Mouse (Mus musculus): ENCODE measurements around the gene Ndufs6. TPM values are rescaled to one million over a fixed set of nuclear protein-coding genes. Genes with fewer than 3 reads are reported as not detected.

Gene Ndufs6
- 207 and 242 TPM in 2 replicates for total RNA-seq (2014; fragmentation: Nextera tagmentation)
- 98.5 and 102 TPM in 2 replicates for total RNA-seq (2017)

- peak; percentile 86 for ATAC-seq (replicated peaks; ENCODE audit: poor library complexity, severe bottlenecking)
These were observed at the start of gene Ndufs6, which contains the start of gene Mrpl36 for GRCm38 (mm10) chr13:73327827-73328698. Ndufs6 (minus strand) TSS chr13:73328542. Mrpl36 (plus strand) TSS chr13:73328513.

- no peak for ATAC-seq (replicated peaks; ENCODE audit: poor library complexity, severe bottlenecking)
These were observed 49.3 kb upstream of the Ndufs6 start for GRCm38 (mm10) chr13:73377637-73378036.

GRCm38 (mm10) chr13:73374612-73375011 lies 46.3 kb upstream of the Ndufs6 start:
- ATAC-seq (replicated peaks; ENCODE audit: poor library complexity, severe bottlenecking): no peak

GRCm38 (mm10) chr13:73373367-73373766 lies 45.0 kb upstream of the Ndufs6 start:
- no peak for ATAC-seq (replicated peaks; ENCODE audit: poor library complexity, severe bottlenecking)

- ATAC-seq (replicated peaks; ENCODE audit: poor library complexity, severe bottlenecking): no peak
These were observed 28.8 kb upstream of the Ndufs6 start for GRCm38 (mm10) chr13:73357106-73357505.

- ATAC-seq (replicated peaks; ENCODE audit: poor library complexity, severe bottlenecking): no peak
These were observed 24.1 kb upstream of the Ndufs6 start for GRCm38 (mm10) chr13:73352491-73352890.

GRCm38 (mm10) chr13:73351910-73352309 lies 23.6 kb upstream of the Ndufs6 start:
- no peak for ATAC-seq (replicated peaks; ENCODE audit: poor library complexity, severe bottlenecking)

- ATAC-seq (replicated peaks; ENCODE audit: poor library complexity, severe bottlenecking): no peak
These were observed 22.4 kb upstream of the Ndufs6 start for GRCm38 (mm10) chr13:73350741-73351140.

GRCm38 (mm10) chr13:73347922-73348650 lies 19.7 kb upstream of the Ndufs6 start:
- no peak for ATAC-seq (replicated peaks; ENCODE audit: poor library complexity, severe bottlenecking)

- ATAC-seq (replicated peaks; ENCODE audit: poor library complexity, severe bottlenecking): no peak
These were observed 18.8 kb upstream of the Ndufs6 start for GRCm38 (mm10) chr13:73347171-73347570.

GRCm38 (mm10) chr13:73346743-73347142 lies 18.4 kb upstream of the Ndufs6 start:
- no peak for ATAC-seq (replicated peaks; ENCODE audit: poor library complexity, severe bottlenecking)

GRCm38 (mm10) chr13:73346131-73346530 lies 17.8 kb upstream of the Ndufs6 start:
- ATAC-seq (replicated peaks; ENCODE audit: poor library complexity, severe bottlenecking): no peak

GRCm38 (mm10) chr13:73345102-73345890 lies 17.0 kb upstream of the Ndufs6 start:
- peak; percentile 78 for ATAC-seq (replicated peaks; ENCODE audit: poor library complexity, severe bottlenecking)

- ATAC-seq (replicated peaks; ENCODE audit: poor library complexity, severe bottlenecking): no peak
These were observed 8.4 kb upstream of the Ndufs6 start for GRCm38 (mm10) chr13:73336753-73337152.

GRCm38 (mm10) chr13:73331736-73332135 lies 3.4 kb upstream of the Ndufs6 start:
- ATAC-seq (replicated peaks; ENCODE audit: poor library complexity, severe bottlenecking): no peak

- ATAC-seq (replicated peaks; ENCODE audit: poor library complexity, severe bottlenecking): peak; percentile 65
These were observed 2.6 kb upstream of the Ndufs6 start for GRCm38 (mm10) chr13:73330844-73331501.

GRCm38 (mm10) chr13:73323406-73323805 lies 4.9 kb downstream of the Ndufs6 start:
- ATAC-seq (replicated peaks; ENCODE audit: poor library complexity, severe bottlenecking): no peak

GRCm38 (mm10) chr13:73322626-73323025 lies 5.7 kb downstream of the Ndufs6 start:
- ATAC-seq (replicated peaks; ENCODE audit: poor library complexity, severe bottlenecking): no peak

GRCm38 (mm10) chr13:73320048-73320447 lies 8.3 kb downstream of the Ndufs6 start:
- no peak for ATAC-seq (replicated peaks; ENCODE audit: poor library complexity, severe bottlenecking)
